Comparison of ENCODE assay signal across 8 mouse cellular contexts in genomic region chr8:121127756-121128375, GRCm38 (mm10). TPM values are rescaled to one million over a fixed set of nuclear protein-coding genes. Genes with fewer than 3 reads are reported as not detected.
A peak's percentile ranks its signal among the peaks of the same experiment; 100 is the strongest.
DNase-seq lines count a peak whose midpoint lies in the region; ATAC-seq lines count a peak whose summit lies in the region.

Gene Foxl1, plus strand, starts transcription at chr8:121127940.

- peaks cover 79% of the 10 kb centered on the region for H3K27me3 ChIP-seq in lung, embryonic 16.5 days (ENCODE audit: control insufficient read depth, insufficient read depth, low read depth, low read length)
- peaks cover 98% of the 10 kb centered on the region for H3K27me3 ChIP-seq in limb, embryonic 13.5 days
- H3K27me3 ChIP-seq in stomach, embryonic 15.5 days (replicated peaks) = peaks cover 69% of the 10 kb centered on the region

- no peaks in the 10 kb centered on the region for H3K9me3 ChIP-seq in lung, embryonic 16.5 days (ENCODE audit: control insufficient read depth, low read length)
- 0 out of 2 replicates have a peak, but pooled peaks cover 4% of the 10 kb centered on the region for H3K9me3 ChIP-seq in limb, embryonic 13.5 days
- H3K9me3 ChIP-seq in stomach, embryonic 15.5 days = no peaks in the 10 kb centered on the region

- 2% methylated on average over 43 of the region's 43 CpGs for WGBS in lung, embryonic 16.5 days
- WGBS in limb, embryonic 13.5 days = 3% methylated on average over 43 of the region's 43 CpGs
- 3% methylated on average over 43 of the region's 43 CpGs for WGBS in stomach, embryonic 15.5 days

- H3K4me3 ChIP-seq in lung, embryonic 16.5 days (ENCODE audit: low read length) = peak within 1 kb of the TSS; percentile 48
- H3K4me3 ChIP-seq in limb, embryonic 13.5 days = peak within 1 kb of the TSS; percentile 30
- peak within 1 kb of the TSS; percentile 42 for H3K4me3 ChIP-seq in stomach, embryonic 15.5 days (replicated peaks)

- peak within 1 kb of the TSS; percentile 63 for H3K9ac ChIP-seq in lung, embryonic 16.5 days (ENCODE audit: low read length)
- peak within 1 kb of the TSS; percentile 26; the same call in 1 of the 2 replicates for H3K9ac ChIP-seq in limb, embryonic 13.5 days
- peak within 1 kb of the TSS; percentile 31; the same call in 1 of the 2 replicates for H3K9ac ChIP-seq in stomach, embryonic 15.5 days

- H3K4me1 ChIP-seq in lung, embryonic 16.5 days (replicated peaks; ENCODE audit: control insufficient read depth, insufficient read depth, low read length) = peaks cover 32% of the 10 kb centered on the region
- peaks cover 50% of the 10 kb centered on the region for H3K4me1 ChIP-seq in limb, embryonic 13.5 days
- H3K4me1 ChIP-seq in stomach, embryonic 15.5 days = peaks cover 16% of the 10 kb centered on the region

- DNase-seq in cerebellum, postnatal 14 days = peak; percentile 20 to 35
- DNase-seq in cerebellum, adult 8-10 months = no peak
- DNase-seq in lung, adult 18-20 months = no peak
- no peak for DNase-seq in frontal cortex, postnatal 10 days (ENCODE audit: low spot score in 2 of 2)
- no peak for DNase-seq in adrenal gland, postnatal 4 days (ENCODE audit: low spot score in 2 of 2)

- peak within 1 kb of the TSS; percentile 75 for H3K4me2 ChIP-seq in lung, embryonic 16.5 days (ENCODE audit: low read depth, low read length)
- peak within 1 kb of the TSS; percentile 56 for H3K4me2 ChIP-seq in limb, embryonic 13.5 days (replicated peaks)
- peak within 1 kb of the TSS; percentile 50 for H3K4me2 ChIP-seq in stomach, embryonic 15.5 days

- H3K27ac ChIP-seq in lung, embryonic 16.5 days (ENCODE audit: low read length) = peak within 1 kb of the TSS; percentile 88
- H3K27ac ChIP-seq in limb, embryonic 13.5 days = no peak within 1 kb of the TSS
- H3K27ac ChIP-seq in stomach, embryonic 15.5 days = peak within 1 kb of the TSS; percentile 86

- ATAC-seq in lung, embryonic 16.5 days (ENCODE audit: low read depth) = no peak; the same call in none of the 2 replicates
- ATAC-seq in limb, embryonic 13.5 days (ENCODE audit: low FRiP score, low read depth) = no peak
- ATAC-seq in stomach, embryonic 15.5 days (ENCODE audit: insufficient read depth, low FRiP score, low read depth) = no peak

- H3K36me3 ChIP-seq in lung, embryonic 16.5 days (ENCODE audit: control insufficient read depth, insufficient read depth, low read length) = no peaks in the 10 kb centered on the region
- no peaks in the 10 kb centered on the region for H3K36me3 ChIP-seq in limb, embryonic 13.5 days
- no peaks in the 10 kb centered on the region for H3K36me3 ChIP-seq in stomach, embryonic 15.5 days

RNA-seq across cellular contexts. Expression of gene Foxl1, which starts in this region (rescaled TPM):
- polyA plus RNA-seq in lung, embryonic 16.5 days (2015; fragmentation: Nextera tagmentation; extraction: Ambion mirVana) = 3.1 and 3.3 TPM in 2 replicates
- 0.15 and 0.18 TPM in 2 replicates for polyA plus RNA-seq in limb, embryonic 13.5 days (2015; fragmentation: Nextera tagmentation; extraction: Ambion mirVana)
- 7.2 and 9.4 TPM in 2 replicates for polyA plus RNA-seq in stomach, embryonic 15.5 days (2015; fragmentation: Nextera tagmentation; extraction: Ambion mirVana)
- total RNA-seq in adrenal gland, postnatal 4 days (2021) = 1 to 10 TPM; 1.2 to 1.8 TPM

Comparison
In these comparisons a context has a peak if more than half of its experiments do, and no peak if none do; other contexts are left out.
1. DNase-seq: peak in cerebellum, postnatal 14 days (2 of 2); none in cerebellum, adult 8-10 months (single experiment), lung, adult 18-20 months (0 of 2), frontal cortex, postnatal 10 days (0 of 2) and adrenal gland, postnatal 4 days (0 of 2).
2. Peak in every context shown above with its lines, with median percentiles within 50 percentile points of each other: H3K4me2 ChIP-seq, H3K4me3 ChIP-seq and H3K9ac ChIP-seq.